Mouse (Mus musculus) CD4-positive helper T cell, adult 2 months (primary cell): ENCODE measurements around the gene Pcdh9.

ENCODE experiments used
- DNase-seq: peaks from one replicate; pipeline ENCODE4 v3.0.0-alpha.2; 2012; ENCODE audit warnings: low read depth, missing footprints, low spot score

The Pcdh9 gene

DNA sequence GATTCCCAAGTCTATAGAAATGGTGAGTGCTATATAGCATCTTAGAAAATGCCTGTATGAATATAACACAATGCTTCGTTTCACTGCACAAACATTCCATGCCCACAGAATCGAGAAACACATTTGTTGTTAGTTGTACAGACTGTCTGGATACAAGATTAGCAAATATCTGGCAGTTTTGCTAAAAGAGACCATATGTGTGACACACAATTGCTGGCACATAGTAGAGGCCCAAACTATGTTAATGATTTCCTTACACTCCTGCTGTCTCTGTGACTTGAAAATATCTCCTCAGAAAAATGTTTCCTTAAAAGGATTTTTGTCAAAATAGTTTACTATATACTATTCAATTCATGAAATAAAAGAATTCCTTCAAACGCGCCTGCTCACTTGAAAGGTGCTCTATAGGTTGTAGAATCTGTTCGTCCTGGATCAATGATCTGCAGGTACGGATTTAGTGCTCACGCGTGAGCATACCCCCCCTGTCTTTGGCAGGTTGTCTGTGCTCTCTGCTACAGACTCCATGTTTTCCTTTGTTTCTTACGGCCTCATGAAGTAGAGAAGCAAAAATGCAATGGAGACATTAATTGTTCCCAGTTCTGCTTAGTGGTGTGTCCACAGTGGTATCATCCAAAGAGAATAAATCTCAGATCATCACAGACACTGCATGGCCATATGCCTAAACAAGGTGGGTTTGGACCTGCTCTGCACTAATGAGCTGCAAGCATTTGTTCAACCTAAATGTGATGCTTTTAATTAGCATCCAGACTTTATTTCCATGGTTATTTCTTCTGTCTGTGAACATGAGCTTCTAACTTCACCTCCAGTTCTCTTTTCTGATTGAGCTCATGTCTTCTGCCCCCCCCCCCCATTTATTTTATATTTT, 707.6 kb downstream of the Pcdh9 start:
- DNase-seq = no peak

DNA sequence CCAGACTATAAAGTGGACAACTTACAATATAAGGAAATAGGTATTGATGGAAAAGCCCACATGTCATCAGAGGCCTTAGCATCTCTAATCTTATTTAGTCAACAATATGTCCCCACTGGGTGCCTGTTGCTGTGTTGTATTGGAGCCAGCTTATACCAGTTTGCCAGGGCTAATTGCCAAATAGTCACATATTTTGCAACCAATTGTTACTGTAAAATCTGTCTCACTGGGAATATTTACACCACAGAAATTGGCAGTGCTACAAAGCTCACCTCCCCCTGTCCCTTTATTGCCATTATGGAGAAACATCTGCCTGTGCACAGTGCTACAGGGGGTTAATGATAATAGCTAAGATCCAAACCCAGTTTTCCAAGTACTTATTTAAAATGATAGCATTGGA, 721.3 kb downstream of the Pcdh9 start:
- no peak for DNase-seq

DNA sequence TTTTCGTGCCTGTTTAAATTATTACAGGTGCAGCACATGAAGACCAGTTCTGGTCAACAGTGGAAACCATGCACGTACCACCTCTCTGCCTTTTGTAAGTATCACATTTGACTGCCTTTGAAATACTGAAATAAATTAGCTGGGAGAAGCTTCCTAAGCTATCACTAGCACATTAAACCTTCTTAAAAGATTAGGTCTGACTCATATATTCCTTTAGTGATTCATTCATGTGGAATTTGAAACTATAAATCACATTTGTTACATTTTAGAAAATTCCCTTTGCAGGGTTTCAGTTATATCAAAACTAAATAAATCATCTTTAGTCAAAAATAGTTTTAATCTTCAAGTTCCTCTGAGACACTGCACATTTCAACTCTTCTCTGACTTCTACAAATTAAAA, 722.1 kb downstream of the Pcdh9 start:
- DNase-seq = no peak

- DNase-seq = no peak
Measured at GRCm38 (mm10) chr14:93143414-93143813, 747.1 kb downstream of the Pcdh9 start.

GRCm38 (mm10) chr14:93142076-93142475, 748.4 kb downstream of the Pcdh9 start:
- no peak for DNase-seq

DNA sequence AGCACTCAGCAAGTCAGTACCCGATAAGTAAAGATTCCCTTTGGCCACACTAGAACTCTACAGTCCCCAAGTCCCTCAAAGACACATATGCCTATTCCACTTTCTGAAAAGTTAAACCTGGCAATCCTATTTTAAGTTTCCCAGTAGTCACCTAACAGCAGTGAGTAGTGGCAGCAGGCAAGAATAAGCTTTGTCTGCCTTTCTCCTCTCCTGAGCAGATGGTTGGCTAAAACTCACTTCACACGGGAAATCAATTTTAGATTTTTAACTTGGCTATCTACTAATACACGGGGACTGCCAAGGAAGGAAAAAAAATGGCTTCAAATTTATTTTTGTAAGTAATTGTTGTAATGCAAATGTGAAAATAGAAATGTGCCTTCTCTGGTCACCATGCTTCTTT, 763.5 kb downstream of the Pcdh9 start:
- DNase-seq = no peak

DNA sequence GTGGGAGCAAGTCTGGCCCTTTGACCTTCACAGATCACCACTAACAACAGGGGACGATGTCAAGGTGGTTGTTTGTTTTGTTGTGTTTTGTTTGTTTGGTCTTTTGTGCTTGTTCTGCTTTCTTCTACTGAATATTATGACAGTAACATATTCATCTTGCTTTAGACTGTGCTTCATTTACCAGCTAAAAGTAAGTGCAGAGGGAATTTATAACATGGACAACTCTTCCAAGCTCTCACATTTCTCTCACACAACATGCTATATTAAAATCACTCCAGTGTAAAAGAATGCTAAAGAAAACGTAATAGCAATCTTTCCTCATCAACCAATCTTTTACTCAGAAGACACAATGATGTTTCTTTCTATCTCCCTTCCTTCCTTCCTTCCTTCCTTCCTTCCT, 787.7 kb downstream of the Pcdh9 start:
- no peak for DNase-seq

DNA sequence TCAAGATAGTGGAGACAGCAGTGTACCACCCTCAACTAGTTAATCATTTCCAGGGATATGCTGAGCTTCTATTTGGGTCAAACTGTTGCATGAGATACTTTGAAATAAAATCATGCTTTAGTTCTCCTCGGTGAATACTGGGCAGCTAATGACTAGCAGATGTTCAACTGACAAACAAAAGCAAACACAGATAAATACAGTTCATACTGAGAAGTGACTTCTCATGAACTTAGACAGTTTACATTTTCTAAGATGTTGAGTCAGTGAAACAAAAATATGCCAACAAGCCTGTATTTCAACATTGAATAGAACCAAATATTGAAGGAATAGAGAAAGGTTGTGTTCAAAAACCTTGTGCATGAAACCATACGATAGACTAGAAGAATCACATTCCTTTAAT, 795.4 kb downstream of the Pcdh9 start:
- DNase-seq = no peak

- DNase-seq = no peak
Measured at GRCm38 (mm10) chr14:93092806-93093205, 797.7 kb downstream of the Pcdh9 start.

DNA sequence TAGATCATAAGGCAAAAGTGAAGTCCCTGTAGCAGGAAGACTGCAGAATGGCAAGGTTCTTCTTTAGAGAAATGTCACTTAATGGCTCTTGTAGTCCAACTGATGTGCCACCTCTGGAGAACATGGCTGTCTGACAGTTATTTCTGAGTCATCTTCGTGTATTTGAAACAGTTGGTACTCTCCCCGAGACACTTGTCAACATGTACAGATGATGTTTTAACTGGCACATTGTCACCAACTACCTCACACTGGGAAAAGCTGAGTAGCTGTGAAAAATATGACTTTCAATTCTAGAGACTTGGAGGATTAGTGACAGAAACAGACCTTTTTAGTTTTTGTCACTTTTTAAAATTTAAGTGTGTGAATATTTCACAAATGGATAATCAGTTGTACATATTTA, 804.8 kb downstream of the Pcdh9 start:
- no peak for DNase-seq

DNA sequence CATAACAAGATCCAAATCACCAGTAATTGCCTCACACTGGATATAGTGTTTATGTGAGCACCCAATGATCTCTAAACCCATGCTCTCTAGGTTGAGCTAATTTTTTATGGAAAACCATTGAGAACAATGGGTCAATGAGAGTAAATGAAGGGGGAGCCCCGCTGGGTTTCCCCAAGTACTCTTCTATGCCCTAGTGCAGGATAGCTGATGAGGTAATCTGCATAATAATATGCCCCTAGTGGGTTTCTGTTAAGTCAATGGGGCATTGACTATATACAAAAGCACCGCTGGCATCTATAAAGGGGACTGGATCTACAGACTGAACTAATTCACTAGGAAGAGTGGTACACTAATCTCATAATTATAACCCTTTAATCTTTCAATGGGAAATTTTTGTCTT, 807.3 kb downstream of the Pcdh9 start:
- DNase-seq = no peak

GRCm38 (mm10) chr14:93080910-93081309, 809.6 kb downstream of the Pcdh9 start:
- no peak for DNase-seq

GRCm38 (mm10) chr14:93075761-93076160, 814.7 kb downstream of the Pcdh9 start:
- no peak for DNase-seq

DNA sequence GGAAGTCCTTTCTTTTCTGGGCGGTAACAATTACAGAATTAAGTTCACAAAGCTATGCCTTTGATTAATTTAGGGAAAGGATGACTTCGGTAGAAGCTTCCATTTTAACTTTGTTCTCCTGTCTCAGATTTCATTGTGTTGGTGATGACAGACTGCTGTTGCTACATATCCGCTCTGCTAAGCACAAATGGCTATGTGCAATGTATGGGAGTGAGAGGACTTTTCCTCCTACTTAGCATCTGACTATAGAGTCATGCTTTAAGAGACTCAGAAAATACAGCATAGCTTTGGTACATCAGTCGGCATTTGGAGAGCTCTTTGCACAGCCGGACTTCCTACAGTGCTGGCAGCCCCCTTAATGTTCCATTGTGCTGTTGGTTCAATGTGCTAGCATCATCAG, 818.1 kb downstream of the Pcdh9 start:
- no peak for DNase-seq

GRCm38 (mm10) chr14:93070140-93070539, 820.3 kb downstream of the Pcdh9 start:
- no peak for DNase-seq

GRCm38 (mm10) chr14:93067411-93068336, 822.8 kb downstream of the Pcdh9 start:
- DNase-seq = no peak

DNA sequence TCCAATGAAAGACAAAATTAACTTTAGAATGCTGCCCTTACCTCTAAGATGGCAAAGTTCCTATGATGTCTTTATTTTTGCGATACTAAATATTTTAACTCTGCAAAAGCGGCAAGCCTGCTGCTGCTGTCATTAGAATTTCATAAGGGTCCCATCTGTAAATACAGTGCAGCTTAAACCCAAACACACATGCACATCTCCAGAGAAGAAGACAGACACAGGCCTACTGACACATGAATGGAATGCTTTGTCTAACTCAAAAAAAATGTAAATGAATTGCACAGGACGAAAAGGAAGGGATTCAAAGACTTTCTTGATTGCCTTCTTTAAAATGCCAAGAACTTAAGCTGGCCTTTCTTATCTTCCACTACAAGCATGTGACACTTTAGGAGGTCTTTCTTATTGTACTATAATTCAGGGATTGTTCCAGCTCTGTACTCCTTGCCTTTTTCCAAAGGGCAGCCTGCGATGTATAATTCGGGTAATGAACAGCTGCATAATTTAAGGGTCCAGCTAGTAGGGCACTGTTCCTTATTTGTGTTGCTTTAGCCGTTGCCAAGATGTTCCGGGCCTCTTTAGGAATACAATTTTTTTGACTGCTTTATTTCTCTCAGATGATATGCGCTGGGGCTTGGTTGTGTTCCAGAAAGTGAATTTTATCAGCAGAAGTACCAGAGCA, 823.6 kb downstream of the Pcdh9 start:
- no peak for DNase-seq

DNA sequence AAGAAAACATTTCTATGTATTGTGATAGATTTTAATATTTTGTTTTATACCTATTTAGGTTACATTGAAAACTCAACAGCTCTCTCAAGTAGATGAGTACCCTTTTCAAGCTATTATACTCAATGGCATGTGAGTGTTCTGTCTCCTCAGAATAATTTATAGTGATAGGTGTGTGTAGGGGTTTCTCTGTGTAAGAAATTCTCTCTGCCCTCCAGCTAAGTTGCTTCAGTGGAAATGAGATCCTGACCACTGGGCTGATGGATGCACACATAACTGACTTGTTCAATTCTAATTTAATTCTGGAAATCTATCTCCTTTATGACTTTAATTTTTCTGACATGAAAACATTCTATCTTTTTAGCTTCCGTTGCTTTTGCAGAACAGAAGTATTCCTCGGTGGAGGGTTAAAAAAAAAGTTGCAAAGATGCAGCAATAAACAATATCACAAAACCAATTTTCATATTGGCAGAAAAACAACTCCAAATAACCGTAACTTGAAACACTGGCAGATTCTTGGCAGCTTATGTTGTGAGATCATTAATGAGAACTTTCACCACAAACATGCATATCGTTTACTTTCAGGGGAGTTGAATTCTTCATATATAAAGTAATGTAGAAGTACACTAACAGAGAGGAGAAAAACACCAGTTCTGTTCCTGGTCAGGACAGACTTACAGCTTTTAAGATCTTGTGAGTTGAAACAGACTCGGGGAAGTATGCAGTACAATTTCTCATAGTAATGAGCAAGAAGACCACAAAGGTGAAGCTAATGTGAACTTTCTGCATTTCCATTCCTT, 828.5 kb downstream of the Pcdh9 start:
- DNase-seq = no peak

GRCm38 (mm10) chr14:93058799-93059198, 831.7 kb downstream of the Pcdh9 start:
- DNase-seq = no peak

- no peak for DNase-seq
Measured at GRCm38 (mm10) chr14:93055997-93056396, 834.5 kb downstream of the Pcdh9 start.

- DNase-seq = no peak
Measured at GRCm38 (mm10) chr14:93040591-93040990, 849.9 kb downstream of the Pcdh9 start.
